Mouse (Mus musculus): ENCODE results near the gene Ptn. TPM values are rescaled to one million over a fixed set of nuclear protein-coding genes. Genes with fewer than 3 reads are reported as not detected.
"Not testable (repeated sequence)": the region's sequence is repeated elsewhere in the genome, so short reads cannot be mapped to it uniquely, and the experiment has no call there.

Gene Ptn
- total and polyA plus RNA-seq, 3 experiments, result not detected

- in situ Hi-C loops (cut with MboI; ENCODE audit: low pct_ligation_motif_present, low pct_unique_long_range_greater_than_20kb, low sequenced_read_pairs) (no loop called here), dilution Hi-C loops (cut with MboI; ENCODE audit: extremely low pct_ligation_motif_present, extremely low pct_unique_long_range_greater_than_20kb, low sequenced_read_pairs) (no loop called here)
- Histone ChIP-seq H3K27me3 (replicated peaks) (no peaks in the 10 kb centered on the region), H3K79me2 (replicated peaks; ENCODE audit: control insufficient read depth, extremely low read depth, insufficient read depth, poor library complexity, severe bottlenecking) (no peaks in the 10 kb centered on the region), H3K36me3 (replicated peaks in 1 of 2; ENCODE audit: control insufficient read depth in 1 of 2, insufficient read depth in 1 of 2, low read length in 1 of 2) (no peaks in the 10 kb centered on the region), H3K4me2 (ENCODE audit: insufficient read depth, low read depth, poor library complexity, severe bottlenecking) (no peak overlapping the region), H3K9ac (ENCODE audit: insufficient read depth, low read depth) (no peak overlapping the region), H3K9me3 (replicated peaks; ENCODE audit: low read length) (no peaks in the 10 kb centered on the region), H3K4me3 (replicated peaks in 1 of 3; ENCODE audit: low read depth in 2 of 3, low read length in 2 of 3, poor library complexity in 1 of 3) (no peak overlapping the region), H3K27ac (ENCODE audit: insufficient read depth, low read depth) (no peak overlapping the region), H3K4me1 (ENCODE audit: control insufficient read depth in 1 of 2, insufficient read depth in 2 of 2) (0 out of 4 replicates have a peak, but pooled peaks cover 0 to 4% of the 10 kb centered on the region in 2 experiments)
- no peak for TF ChIP-seq ZC3H11A (IDR thresholded peaks at IDR 0.05; ENCODE audit: low read depth, low read length)
- TF ChIP-seq MYC (IDR thresholded peaks at IDR 0.05; ENCODE audit: low read depth, low read length), result no peak
- TF ChIP-seq MAX (IDR thresholded peaks at IDR 0.05; ENCODE audit: low read length), result no peak
- TF ChIP-seq POLR2AphosphoS2 (IDR thresholded peaks at IDR 0.05; ENCODE audit: low read depth, low read length), result no peak
- no peak for TF ChIP-seq MXI1 (IDR thresholded peaks at IDR 0.05; ENCODE audit: low read depth, low read length)
- TF ChIP-seq POLR2A (IDR thresholded peaks at IDR 0.05; ENCODE audit: low read depth, low read length), result no peak
- no peak for TF ChIP-seq MEF2A (IDR thresholded peaks at IDR 0.05; ENCODE audit: borderline replicate concordance, low read depth, low read length)
- no peak for TF ChIP-seq MAZ (IDR thresholded peaks at IDR 0.05; ENCODE audit: low read depth, low read length)
- no peak for TF ChIP-seq NRF1 (IDR thresholded peaks at IDR 0.05; ENCODE audit: low read depth, low read length)
- no peak for TF ChIP-seq HCFC1 (IDR thresholded peaks at IDR 0.05; ENCODE audit: low read depth, low read length)
- no peak for TF ChIP-seq GABPA (IDR thresholded peaks at IDR 0.05; ENCODE audit: insufficient replicate concordance, low read depth, low read length)
- no peak for DNase-seq (ENCODE audit: extremely low read depth)
These were observed 70.2 kb downstream of the Ptn start for GRCm38 (mm10) chr6:36739811-36740210.

- H3K4me2 ChIP-seq (ENCODE audit: insufficient read depth, low read depth, poor library complexity, severe bottlenecking), result no peak overlapping the region
- H3K36me3 ChIP-seq (replicated peaks in 1 of 2; ENCODE audit: control insufficient read depth in 1 of 2, insufficient read depth in 1 of 2, low read length in 1 of 2), result no peaks in the 10 kb centered on the region
- TF ChIP-seq NRF1 (IDR thresholded peaks at IDR 0.05; ENCODE audit: low read depth, low read length) (no peak), CHD2 (IDR thresholded peaks at IDR 0.05; ENCODE audit: low read length) (no peak), IRF4 (IDR thresholded peaks at IDR 0.05; ENCODE audit: low read depth, low read length) (no peak), CHD1 (IDR thresholded peaks at IDR 0.05; ENCODE audit: low read depth, low read length) (no peak), KAT2A (IDR thresholded peaks at IDR 0.05; ENCODE audit: insufficient replicate concordance, low read length) (no peak), PAX5 (IDR thresholded peaks at IDR 0.05; ENCODE audit: low read length) (no peak), ZNF384 (IDR thresholded peaks at IDR 0.05; ENCODE audit: low read depth, low read length) (no peak), MAZ (IDR thresholded peaks at IDR 0.05; ENCODE audit: low read depth, low read length) (no peak), MEF2A (IDR thresholded peaks at IDR 0.05; ENCODE audit: borderline replicate concordance, low read depth, low read length) (no peak), TCF12 (IDR thresholded peaks at IDR 0.05; ENCODE audit: low read depth, low read length) (no peak), USF2 (conservative IDR thresholded peaks at IDR 0.05; ENCODE audit: low read depth, low read length) (no peak), ZKSCAN1 (IDR thresholded peaks at IDR 0.05; ENCODE audit: borderline replicate concordance, low read depth, low read length) (no peak), NELFE (IDR thresholded peaks at IDR 0.05; ENCODE audit: low read depth, low read length) (no peak), E2F4 (IDR thresholded peaks at IDR 0.05; ENCODE audit: insufficient replicate concordance, low read depth, low read length) (no peak), ZC3H11A (IDR thresholded peaks at IDR 0.05; ENCODE audit: low read depth, low read length) (no peak), TBP (conservative IDR thresholded peaks at IDR 0.05; ENCODE audit: low read depth, low read length) (no peak), EP300 (IDR thresholded peaks at IDR 0.05; ENCODE audit: low read length) (no peak)
- no peak overlapping the region for H3K4me3 ChIP-seq (replicated peaks in 1 of 3; ENCODE audit: low read depth in 2 of 3, low read length in 2 of 3, poor library complexity in 1 of 3)
- dilution Hi-C loops (cut with MboI; ENCODE audit: extremely low pct_ligation_motif_present, extremely low pct_unique_long_range_greater_than_20kb, low sequenced_read_pairs) (no loop called here), in situ Hi-C loops (cut with MboI; ENCODE audit: low pct_ligation_motif_present, low pct_unique_long_range_greater_than_20kb, low sequenced_read_pairs) (no loop called here)
- H3K27me3 ChIP-seq (replicated peaks), result no peaks in the 10 kb centered on the region
- no peaks in the 10 kb centered on the region for H3K79me2 ChIP-seq (replicated peaks; ENCODE audit: control insufficient read depth, extremely low read depth, insufficient read depth, poor library complexity, severe bottlenecking)
- no peak for DNase-seq (ENCODE audit: extremely low read depth)
- no peaks in the 10 kb centered on the region for H3K9me3 ChIP-seq (replicated peaks; ENCODE audit: low read length)
- H3K9ac ChIP-seq (ENCODE audit: insufficient read depth, low read depth), result no peak overlapping the region
- no peak overlapping the region for H3K27ac ChIP-seq (ENCODE audit: insufficient read depth, low read depth)
- 0 out of 4 replicates have a peak, but pooled peaks cover 0 to 4% of the 10 kb centered on the region in 2 experiments for H3K4me1 ChIP-seq (ENCODE audit: control insufficient read depth in 1 of 2, insufficient read depth in 2 of 2)
These were observed 73.3 kb downstream of the Ptn start for GRCm38 (mm10) chr6:36736763-36737162.

GRCm38 (mm10) chr6:36735622-36736021 lies 74.4 kb downstream of the Ptn start:
- H3K9ac ChIP-seq (ENCODE audit: insufficient read depth, low read depth); H3K4me3 ChIP-seq (replicated peaks in 1 of 3; ENCODE audit: low read depth in 2 of 3, low read length in 2 of 3, poor library complexity in 1 of 3); DNase-seq (ENCODE audit: extremely low read depth); H3K4me2 ChIP-seq (ENCODE audit: insufficient read depth, low read depth, poor library complexity, severe bottlenecking); dilution Hi-C loops (cut with MboI; ENCODE audit: extremely low pct_ligation_motif_present, extremely low pct_unique_long_range_greater_than_20kb, low sequenced_read_pairs); H3K9me3 ChIP-seq (replicated peaks; ENCODE audit: low read length); H3K36me3 ChIP-seq (replicated peaks in 1 of 2; ENCODE audit: control insufficient read depth in 1 of 2, insufficient read depth in 1 of 2, low read length in 1 of 2); H3K79me2 ChIP-seq (replicated peaks; ENCODE audit: control insufficient read depth, extremely low read depth, insufficient read depth, poor library complexity, severe bottlenecking); in situ Hi-C loops (cut with MboI; ENCODE audit: low pct_ligation_motif_present, low pct_unique_long_range_greater_than_20kb, low sequenced_read_pairs); H3K4me1 ChIP-seq (ENCODE audit: control insufficient read depth in 1 of 2, insufficient read depth in 2 of 2); H3K27ac ChIP-seq (ENCODE audit: insufficient read depth, low read depth); H3K27me3 ChIP-seq (replicated peaks): not testable (repeated sequence)
